Mouse (Mus musculus) limb, embryonic 11.5 days (tissue): Measurements from ENCODE around the gene Gm45062. TPM values are rescaled to one million over a fixed set of nuclear protein-coding genes. Genes with fewer than 3 reads are reported as not detected.
A peak's percentile ranks its signal among the peaks of the same experiment; 100 is the strongest.

ENCODE experiments used
- ATAC-seq: fragments of 200-750 bp; cut with Nextera tagmentation; 2 replicates; pipeline ENCODE4 v1.8.0; 2017; ENCODE audit warnings: low read depth; ENCODE audit not compliant: insufficient number of reproducible peaks, low FRiP score, low TSS enrichment
- DNase-seq: peaks from one replicate; pipeline ENCODE4 v3.0.0-alpha.2; 2015; ENCODE audit warnings: low spot score
- H3K27ac ChIP-seq: fragments of 300-500 bp; sonication (generic); replicated peaks from 2 replicates; pipeline ENCODE4 v1.5.1; 2014; ENCODE audit warnings: low read depth, mild to moderate bottlenecking, low read length
- H3K27me3 ChIP-seq: fragments of 300-500 bp; sonication (generic); 2 replicates; pipeline ENCODE4 v1.6.1; 2014; ENCODE audit warnings: mild to moderate bottlenecking, low read length, mixed read lengths; ENCODE audit not compliant: control insufficient read depth, insufficient read depth
- H3K36me3 ChIP-seq: fragments of 300-500 bp; sonication (generic); 2 replicates; pipeline ENCODE4 v1.6.1; 2014; ENCODE audit warnings: mild to moderate bottlenecking, low read length, moderate library complexity, mixed read lengths; ENCODE audit not compliant: control insufficient read depth, insufficient read depth
- H3K4me1 ChIP-seq: fragments of 300-500 bp; sonication (generic); 2 replicates; pipeline ENCODE4 v1.6.1; 2014; ENCODE audit warnings: low read length, mixed read lengths; ENCODE audit not compliant: control insufficient read depth, insufficient read depth
- H3K4me2 ChIP-seq: fragments of 300-500 bp; sonication (generic); 2 replicates; pipeline ENCODE4 v1.6.1; 2014; ENCODE audit warnings: low read depth, mild to moderate bottlenecking, moderate library complexity; ENCODE audit not compliant: severe bottlenecking
- H3K4me3 ChIP-seq: fragments of 300-500 bp; sonication (generic); 2 replicates; pipeline ENCODE4 v1.5.1; 2014; ENCODE audit warnings: low read depth, low read length
- H3K9ac ChIP-seq: fragments of 300-500 bp; sonication (generic); 2 replicates; pipeline ENCODE4 v1.6.1; 2014; ENCODE audit warnings: mild to moderate bottlenecking, low read length
- H3K9me3 ChIP-seq: fragments of 300-500 bp; sonication (generic); 2 replicates; pipeline ENCODE4 v1.6.1; 2016; ENCODE audit warnings: low read length; ENCODE audit not compliant: control insufficient read depth
- WGBS: fragments of 180-500 bp; shearing (Covaris S2); extraction: QIAGEN DNeasy Blood & Tissue Kit; methylation state at CpG from one replicate; pipeline ENCODE4 v1.1.7; 2014; 5-methylcytosine and 5-hydroxymethylcytosine counted together
- polyA plus RNA-seq: library from polyadenylated mRNA; unstranded; fragments of >200 nt; fragmentation: Nextera tagmentation; extraction: Ambion mirVana; gene quantifications from 2 replicates; pipeline ENCODE4 v1.2.1, GENCODE M21; 2014

The Gm45062 gene
- polyA plus RNA-seq, 1 experiment from 2014 or later: 16.1 TPM

DNA sequence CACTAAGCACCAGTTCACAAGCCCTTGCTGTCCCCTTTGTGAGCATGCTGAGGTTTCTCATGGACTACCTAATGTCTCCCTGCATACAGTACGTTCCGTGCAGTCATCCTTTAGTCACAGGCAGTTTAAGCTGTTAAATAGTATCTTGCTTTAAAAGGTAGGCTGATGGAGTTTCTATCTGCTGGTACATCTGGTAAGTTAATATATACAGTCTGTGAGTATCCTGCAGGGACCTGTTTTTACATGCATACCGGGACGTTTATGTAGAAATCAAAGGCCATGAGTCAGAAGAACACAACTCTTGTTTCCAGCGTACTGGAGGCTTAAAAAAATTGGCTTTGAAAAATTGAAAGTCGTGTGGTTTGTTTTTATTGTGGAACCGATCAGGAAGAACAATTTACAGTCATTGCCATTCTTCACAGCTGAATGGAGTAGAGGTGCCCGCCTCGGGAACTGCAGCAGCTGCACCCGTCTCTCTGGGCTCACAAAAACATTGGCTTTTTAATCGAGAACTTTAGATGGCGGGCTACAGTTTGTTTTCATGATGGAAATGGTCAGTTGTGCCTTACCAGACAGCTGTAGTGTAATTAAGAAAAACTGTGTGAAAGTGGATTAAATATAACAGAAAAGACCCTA is 93.4 kb downstream of the Gm45062 start:
- H3K9ac ChIP-seq: no peak overlapping the region
- no peak overlapping the region for H3K4me3 ChIP-seq
- DNase-seq: no peak
- no peaks in the 10 kb centered on the region for H3K4me1 ChIP-seq
- no peak for ATAC-seq
- WGBS: 54% methylated on average over 12 of the region's 12 CpGs
- H3K27ac ChIP-seq: 0 out of 2 replicates have a peak overlapping the region, but pooled peaks have one; percentile 8
- H3K4me2 ChIP-seq: no peak overlapping the region
- H3K9me3 ChIP-seq: no peaks in the 10 kb centered on the region
- H3K27me3 ChIP-seq: no peaks in the 10 kb centered on the region
- no peaks in the 10 kb centered on the region for H3K36me3 ChIP-seq

DNA sequence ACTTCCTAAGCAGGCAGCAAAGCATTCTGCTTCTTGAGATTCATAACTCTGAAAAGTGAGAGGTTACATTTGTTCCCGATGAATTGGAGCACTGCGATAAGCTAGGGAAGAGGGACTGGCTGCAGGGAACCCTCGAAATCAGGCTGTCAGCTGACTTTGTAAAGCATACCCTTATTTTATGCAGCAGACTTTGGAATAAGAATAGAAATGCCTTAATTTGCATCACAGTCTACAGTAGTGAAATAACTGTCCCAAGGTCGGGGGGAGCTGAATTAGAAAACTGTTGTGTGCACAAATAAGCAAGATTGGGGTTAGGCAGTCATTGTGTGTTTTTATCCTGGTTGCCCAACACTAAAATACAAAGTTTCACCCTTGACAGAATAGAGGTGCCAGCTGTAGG is 94.2 kb downstream of the Gm45062 start:
- 85% methylated on average over 4 of the region's 4 CpGs for WGBS
- Histone ChIP-seq H3K9me3 (no peaks in the 10 kb centered on the region), H3K27ac (0 out of 2 replicates have a peak overlapping the region, but pooled peaks have one; percentile 8), H3K36me3 (no peaks in the 10 kb centered on the region), H3K4me1 (no peaks in the 10 kb centered on the region), H3K9ac (no peak overlapping the region), H3K4me2 (no peak overlapping the region), H3K27me3 (no peaks in the 10 kb centered on the region), H3K4me3 (no peak overlapping the region)
- DNase-seq (no peak), ATAC-seq (no peak)

DNA sequence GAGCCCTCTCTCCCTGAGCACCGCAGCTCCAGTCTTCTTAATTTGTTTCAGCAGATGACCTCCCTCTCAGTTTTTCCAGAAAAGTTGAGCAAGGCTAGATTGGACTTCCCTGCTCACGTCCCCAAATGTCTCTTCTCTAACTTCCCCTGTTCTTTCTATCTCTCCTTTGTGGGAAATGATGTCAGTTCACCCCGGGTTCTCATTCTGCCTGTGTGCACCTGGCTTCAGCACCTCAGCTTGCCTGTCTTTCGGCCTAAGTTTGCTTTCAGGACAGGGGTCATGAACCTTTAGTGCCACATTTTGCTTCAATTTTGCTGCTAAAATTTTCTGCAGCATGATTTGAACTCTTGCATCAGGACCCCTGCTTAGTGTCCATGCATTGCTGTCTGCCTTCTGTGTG is 95.6 kb downstream of the Gm45062 start:
- no peaks in the 10 kb centered on the region for H3K9me3 ChIP-seq
- no peak overlapping the region for H3K27ac ChIP-seq
- DNase-seq (no peak), ATAC-seq (no peak)
- WGBS: 88% methylated on average over 4 of the region's 4 CpGs
- no peak overlapping the region for H3K4me2 ChIP-seq
- H3K4me1 ChIP-seq: no peaks in the 10 kb centered on the region
- no peaks in the 10 kb centered on the region for H3K27me3 ChIP-seq
- no peaks in the 10 kb centered on the region for H3K36me3 ChIP-seq
- H3K9ac ChIP-seq: no peak overlapping the region
- H3K4me3 ChIP-seq: no peak overlapping the region

DNA sequence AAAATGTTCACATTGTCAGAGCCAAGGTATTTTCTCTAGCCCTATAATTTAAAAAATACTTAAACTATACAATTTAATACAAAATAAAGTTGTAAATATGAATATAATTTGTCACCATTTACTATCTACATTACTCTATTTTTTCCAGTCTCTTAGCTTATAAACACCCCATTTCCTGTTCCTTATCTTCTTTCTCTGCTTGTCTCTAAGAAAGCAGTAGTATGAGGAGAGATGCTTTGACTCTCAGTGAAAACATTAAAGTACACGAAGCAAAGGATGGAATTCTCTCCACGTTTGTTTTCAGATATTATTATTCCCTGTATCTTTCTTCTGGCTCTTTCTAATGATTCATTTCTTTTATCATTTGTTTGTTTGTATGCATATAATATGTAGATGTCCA is 99.0 kb downstream of the Gm45062 start:
- H3K36me3 ChIP-seq: no peaks in the 10 kb centered on the region
- WGBS: 90% methylated on average over 2 of the region's 2 CpGs

DNA sequence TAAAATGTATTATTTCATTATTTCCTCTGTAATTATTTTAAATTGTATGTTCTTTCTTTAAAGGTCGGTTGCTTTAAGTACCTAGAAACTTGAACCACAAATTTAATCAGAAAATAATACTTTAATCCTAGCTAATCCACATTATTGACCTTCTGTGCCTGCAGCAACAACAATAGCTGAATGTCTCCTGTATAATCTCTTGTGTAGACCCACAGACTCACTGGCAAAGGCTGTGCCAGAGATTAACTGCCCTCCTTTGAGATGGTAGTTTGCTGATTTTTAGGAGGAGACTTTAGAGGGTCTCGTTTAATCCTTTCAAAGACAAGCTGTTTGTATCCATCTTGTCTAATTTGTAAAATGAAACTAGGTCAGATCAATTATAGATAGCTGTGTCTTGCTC is 99.5 kb downstream of the Gm45062 start:
- 77% methylated on average over 2 of the region's 2 CpGs for WGBS
- H3K27ac ChIP-seq: no peak overlapping the region
- H3K36me3 ChIP-seq: no peaks in the 10 kb centered on the region
- DNase-seq (no peak), ATAC-seq (no peak)
- no peak overlapping the region for H3K4me2 ChIP-seq
- H3K9me3 ChIP-seq: no peaks in the 10 kb centered on the region
- H3K4me3 ChIP-seq: no peak overlapping the region
- H3K4me1 ChIP-seq: no peaks in the 10 kb centered on the region
- no peak overlapping the region for H3K9ac ChIP-seq
- H3K27me3 ChIP-seq: no peaks in the 10 kb centered on the region

More for the DNA sequence above, 99.0 kb downstream of the Gm45062 start:
- Histone ChIP-seq H3K27me3 (no peaks in the 10 kb centered on the region), H3K9ac (no peak overlapping the region), H3K4me2 (no peak overlapping the region), H3K27ac (no peak overlapping the region), H3K4me1 (no peaks in the 10 kb centered on the region), H3K9me3 (no peaks in the 10 kb centered on the region), H3K4me3 (no peak overlapping the region)
- DNase-seq (no peak), ATAC-seq (no peak)

DNA sequence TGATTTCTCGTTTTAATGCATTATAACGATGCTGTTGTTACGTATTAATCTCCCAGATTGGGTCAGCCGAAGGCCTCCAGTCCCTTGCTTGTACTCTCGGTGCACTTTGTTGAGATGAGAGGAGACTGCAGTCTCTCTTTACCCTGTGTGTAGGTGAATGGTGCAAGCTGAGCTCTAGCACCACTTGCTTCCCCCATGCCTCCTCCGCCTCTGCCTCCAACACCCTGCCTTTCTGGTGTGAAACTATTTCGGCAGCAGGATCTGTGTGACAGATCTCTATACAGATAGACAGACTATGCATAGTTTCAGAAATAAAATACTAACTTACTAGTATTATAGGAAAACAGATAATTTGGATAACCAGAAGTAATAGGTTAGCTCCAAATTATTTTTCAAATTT is 101.6 kb downstream of the Gm45062 start:
- no peak for ATAC-seq
- WGBS: 87% methylated on average over 7 of the region's 7 CpGs

DNA sequence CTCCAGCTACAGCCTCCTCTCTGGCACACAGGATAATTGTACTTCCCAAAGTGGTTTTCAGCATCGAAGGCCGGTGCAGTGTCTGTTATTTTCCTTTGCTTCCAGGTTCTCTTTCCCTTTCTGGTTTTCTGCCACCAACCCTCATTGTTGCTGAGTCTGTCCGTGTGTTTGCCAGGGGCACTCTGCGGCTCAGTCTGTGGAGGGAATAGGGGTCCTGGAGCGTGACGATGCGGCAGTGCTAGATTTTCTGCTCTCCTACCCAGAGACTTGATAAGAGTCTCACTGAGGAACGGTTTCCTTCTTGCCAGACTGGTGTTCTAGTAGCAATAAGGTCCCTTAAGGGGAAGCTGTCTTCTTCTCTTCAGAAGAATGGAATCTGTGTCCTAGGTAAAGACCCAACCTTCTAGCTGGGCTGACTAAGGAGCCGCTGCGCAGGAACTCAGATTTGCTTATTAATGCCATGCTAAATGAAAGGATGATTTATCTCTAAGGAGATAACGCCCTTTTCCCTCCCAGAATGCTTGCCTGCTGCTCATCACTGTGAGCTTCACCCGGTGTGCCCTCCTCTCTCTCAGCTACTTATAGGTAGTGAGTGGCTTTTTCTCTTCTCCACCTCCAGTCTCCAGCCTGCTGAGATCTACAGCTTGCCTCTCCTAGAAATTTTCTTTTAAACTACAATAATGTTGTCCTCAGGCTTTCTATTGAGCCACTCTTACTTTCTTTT is 104.9 kb downstream of the Gm45062 start:
- Histone ChIP-seq H3K9me3 (no peaks in the 10 kb centered on the region), H3K4me1 (no peaks in the 10 kb centered on the region), H3K9ac (no peak overlapping the region), H3K27ac (no peak overlapping the region), H3K4me3 (no peak overlapping the region), H3K4me2 (no peak overlapping the region), H3K36me3 (no peaks in the 10 kb centered on the region), H3K27me3 (no peaks in the 10 kb centered on the region)
- 81% methylated on average over 12 of the region's 12 CpGs for WGBS
- no peak for ATAC-seq
- no peak for DNase-seq

More for the DNA sequence above, 101.6 kb downstream of the Gm45062 start:
- no peaks in the 10 kb centered on the region for H3K9me3 ChIP-seq
- DNase-seq: no peak
- no peak overlapping the region for H3K4me3 ChIP-seq
- H3K27ac ChIP-seq: no peak overlapping the region
- no peak overlapping the region for H3K9ac ChIP-seq
- no peaks in the 10 kb centered on the region for H3K27me3 ChIP-seq
- H3K4me1 ChIP-seq: no peaks in the 10 kb centered on the region
- no peak overlapping the region for H3K4me2 ChIP-seq
- no peaks in the 10 kb centered on the region for H3K36me3 ChIP-seq

DNA sequence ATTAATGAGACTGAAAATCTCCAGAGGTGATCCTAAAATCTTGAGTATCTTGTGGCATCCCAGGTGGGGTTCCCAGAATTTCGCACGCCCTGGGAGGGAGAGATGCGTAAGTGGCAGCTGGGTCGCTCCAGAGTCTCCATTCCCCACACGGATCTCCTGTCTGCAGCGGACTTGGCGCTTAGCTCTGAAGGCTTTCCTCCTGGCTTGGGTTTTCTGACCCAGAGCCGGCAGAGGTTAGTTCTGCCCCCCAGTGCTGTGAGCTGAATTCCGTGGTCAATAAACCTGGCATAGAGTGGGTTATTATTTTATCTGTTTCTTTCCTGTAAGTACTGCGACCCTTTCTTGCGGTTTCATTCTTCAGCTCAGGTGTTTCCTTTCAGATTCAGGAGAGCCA is 105.5 kb downstream of the Gm45062 start:
- Histone ChIP-seq H3K9ac (no peak overlapping the region), H3K36me3 (no peaks in the 10 kb centered on the region), H3K4me2 (no peak overlapping the region), H3K9me3 (no peaks in the 10 kb centered on the region), H3K4me1 (no peaks in the 10 kb centered on the region), H3K27ac (no peak overlapping the region), H3K27me3 (no peaks in the 10 kb centered on the region), H3K4me3 (no peak overlapping the region)
- DNase-seq (no peak), ATAC-seq (no peak)
- 92% methylated on average over 11 of the region's 11 CpGs for WGBS
